Mouse (Mus musculus): ENCODE data around the gene D8Ertd738e. TPM values are rescaled to one million over a fixed set of nuclear protein-coding genes. Genes with fewer than 3 reads are reported as not detected.
A peak's percentile ranks its signal among the peaks of the same experiment; 100 is the strongest.

The D8Ertd738e gene
- polyA plus RNA-seq, 1 experiment from 2014 or later = 280 TPM

- H3K4me3 ChIP-seq (replicated peaks) = peak overlapping the region; percentile 47
- peak overlapping the region; percentile 85 for H3K27ac ChIP-seq (replicated peaks)
- H3K36me3 ChIP-seq = no peaks in the 10 kb centered on the region
- H3K4me1 ChIP-seq = peaks cover 70% of the 10 kb centered on the region
- WGBS = 9% methylated on average over 45 of the region's 70 CpGs
- peak overlapping the region; percentile 77 for H3K4me2 ChIP-seq
- ATAC-seq (ENCODE audit: low FRiP score) = no peak
- H3K27me3 ChIP-seq (replicated peaks) = peaks cover 6% of the 10 kb centered on the region; the same call in 1 of the 2 replicates
- no peaks in the 10 kb centered on the region for H3K9me3 ChIP-seq (replicated peaks)
- H3K9ac ChIP-seq (replicated peaks) = peak overlapping the region; percentile 50
Measured at GRCm38 (mm10) chr8:84200652-84201544, 48.6 kb downstream of the D8Ertd738e start.

- H3K4me2 ChIP-seq = peak overlapping the region; percentile 77
- no peaks in the 10 kb centered on the region for H3K36me3 ChIP-seq
- 20% methylated on average over 8 of the region's 8 CpGs for WGBS
- peaks cover 70% of the 10 kb centered on the region for H3K4me1 ChIP-seq
- H3K9me3 ChIP-seq (replicated peaks) = no peaks in the 10 kb centered on the region
- peaks cover 6% of the 10 kb centered on the region; the same call in 1 of the 2 replicates for H3K27me3 ChIP-seq (replicated peaks)
- ATAC-seq (ENCODE audit: low FRiP score) = no peak
- peak overlapping the region; percentile 85 for H3K27ac ChIP-seq (replicated peaks)
- peak overlapping the region; percentile 47 for H3K4me3 ChIP-seq (replicated peaks)
- H3K9ac ChIP-seq (replicated peaks) = 0 out of 2 replicates have a peak overlapping the region, but pooled peaks have one; percentile 50
Measured at GRCm38 (mm10) chr8:84200126-84200555, 49.4 kb downstream of the D8Ertd738e start.

DNA sequence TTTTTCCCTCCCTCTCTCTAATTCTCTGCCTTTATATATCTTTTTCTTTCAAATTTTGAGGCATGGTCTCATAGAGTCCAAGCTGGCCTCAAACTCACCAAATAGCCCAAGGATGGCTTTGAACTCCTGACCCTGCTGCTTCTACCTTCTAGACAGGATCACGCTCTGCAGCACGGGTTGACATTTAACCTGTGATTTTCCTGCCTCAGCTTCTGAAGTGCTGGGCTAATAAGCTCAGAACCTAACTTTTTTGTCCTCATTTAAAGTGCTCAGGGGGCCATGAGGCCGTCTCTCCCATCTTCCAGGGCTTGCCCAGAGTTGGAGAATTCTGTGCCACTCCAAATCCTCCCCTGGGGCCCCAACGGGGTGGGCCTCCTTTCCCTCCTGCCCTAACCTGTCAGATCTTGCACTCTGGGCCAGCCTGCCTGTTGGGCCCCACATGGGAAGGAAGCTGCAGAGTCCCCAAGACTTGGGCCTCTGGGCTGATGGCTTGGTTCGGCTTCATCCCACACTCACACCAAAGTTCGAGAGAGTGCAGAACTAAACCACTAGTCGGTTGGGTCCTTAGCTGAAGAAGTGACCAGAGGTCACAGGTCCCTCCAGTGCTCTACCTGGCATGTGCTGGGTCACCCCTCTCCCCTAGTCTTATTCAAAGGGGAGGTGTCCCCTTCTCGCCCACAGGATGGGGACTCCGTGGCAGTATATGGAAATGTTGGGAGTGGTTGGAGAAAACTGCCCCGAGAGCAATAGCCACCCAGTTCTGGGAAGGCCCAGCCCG lies 50.0 kb downstream of the D8Ertd738e start:
- ATAC-seq (ENCODE audit: low FRiP score) = no peak
- Histone ChIP-seq H3K9me3 (replicated peaks) (no peaks in the 10 kb centered on the region), H3K9ac (replicated peaks) (no peak overlapping the region), H3K36me3 (no peaks in the 10 kb centered on the region), H3K27me3 (replicated peaks) (peaks cover 6% of the 10 kb centered on the region; the same call in 1 of the 2 replicates), H3K27ac (replicated peaks) (peak overlapping the region; percentile 85), H3K4me1 (peaks cover 70% of the 10 kb centered on the region), H3K4me3 (replicated peaks) (no peak overlapping the region), H3K4me2 (peak overlapping the region; percentile 77; the same call in 1 of the 2 replicates)
- WGBS = 59% methylated on average over 11 of the region's 11 CpGs

GRCm38 (mm10) chr8:84198871-84199270 lies 50.6 kb downstream of the D8Ertd738e start:
- Histone ChIP-seq H3K36me3 (no peaks in the 10 kb centered on the region), H3K9me3 (replicated peaks) (no peaks in the 10 kb centered on the region), H3K27ac (replicated peaks) (peak overlapping the region; percentile 85), H3K4me1 (peaks cover 66% of the 10 kb centered on the region), H3K9ac (replicated peaks) (no peak overlapping the region), H3K4me3 (replicated peaks) (no peak overlapping the region), H3K4me2 (peak overlapping the region; percentile 79), H3K27me3 (replicated peaks) (peaks cover 6% of the 10 kb centered on the region; the same call in 1 of the 2 replicates)
- no peak for ATAC-seq (ENCODE audit: low FRiP score)
- WGBS = 21% methylated on average over 4 of the region's 4 CpGs

GRCm38 (mm10) chr8:84197922-84198774 lies 51.4 kb downstream of the D8Ertd738e start:
- Histone ChIP-seq H3K4me2 (peak overlapping the region; percentile 79), H3K4me3 (replicated peaks) (peak overlapping the region; percentile 49), H3K36me3 (no peaks in the 10 kb centered on the region), H3K4me1 (peaks cover 59% of the 10 kb centered on the region), H3K27ac (replicated peaks) (peak overlapping the region; percentile 85), H3K27me3 (replicated peaks) (peaks cover 6% of the 10 kb centered on the region; the same call in 1 of the 2 replicates), H3K9ac (replicated peaks) (peak overlapping the region; percentile 44), H3K9me3 (replicated peaks) (no peaks in the 10 kb centered on the region)
- 3% methylated on average over 30 of the region's 30 CpGs for WGBS
- peak; percentile 65 for ATAC-seq (ENCODE audit: low FRiP score)

GRCm38 (mm10) chr8:84197141-84197921 lies 52.2 kb downstream of the D8Ertd738e start:
- peak; percentile 52 for ATAC-seq (ENCODE audit: low FRiP score)
- H3K4me2 ChIP-seq = peak overlapping the region; percentile 79
- H3K36me3 ChIP-seq = no peaks in the 10 kb centered on the region
- peak overlapping the region; percentile 49 for H3K4me3 ChIP-seq (replicated peaks)
- peak overlapping the region; percentile 44 for H3K9ac ChIP-seq (replicated peaks)
- peak overlapping the region; percentile 85 for H3K27ac ChIP-seq (replicated peaks)
- peaks cover 6% of the 10 kb centered on the region; the same call in 1 of the 2 replicates for H3K27me3 ChIP-seq (replicated peaks)
- no peaks in the 10 kb centered on the region for H3K9me3 ChIP-seq (replicated peaks)
- H3K4me1 ChIP-seq = peaks cover 58% of the 10 kb centered on the region
- 3% methylated on average over 42 of the region's 43 CpGs for WGBS

MicroRNAs within 50 kb of the gene (microRNA counts, 519-probe panel; counts per million panel counts)
- microRNA mmu-miR-23a (3,309 counts per million, percentile 81 among the panel's probes with 10 or more counts), microRNA mmu-miR-27a (3,457 counts per million, percentile 84 among the panel's probes with 10 or more counts)

Small RNAs within 50 kb of the gene (microRNA-seq; reads per million reads assigned to microRNA genes)
- gene Mir23a = 3,907 reads per million, percentile 91 among the genes with 10 or more reads in this experiment
- gene Mir24-2 = not detected
- 51.1 reads per million, percentile 44 among the genes with 10 or more reads in this experiment for gene Mir27a
- gene Mir3074-2 = not detected

Other genes with a start within 250 kb of the D8Ertd738e start
- 0.82 and 1.2 TPM in 2 replicates for gene 1700067K01Rik, start 248.2 kb downstream of the D8Ertd738e start, polyA plus RNA-seq (2015; fragmentation: Nextera tagmentation; extraction: Ambion mirVana)
- gene 2210011C24Rik, start 237.5 kb downstream of the D8Ertd738e start, polyA plus RNA-seq (2015; fragmentation: Nextera tagmentation; extraction: Ambion mirVana) = 0.69 and 1.6 TPM in 2 replicates
- 14.1 and 17.0 TPM in 2 replicates for gene Palm3, start 228.2 kb downstream of the D8Ertd738e start, polyA plus RNA-seq (2015; fragmentation: Nextera tagmentation; extraction: Ambion mirVana)
- 0.37 and 1.7 TPM in 2 replicates for gene Il27ra, start 207.1 kb downstream of the D8Ertd738e start, polyA plus RNA-seq (2015; fragmentation: Nextera tagmentation; extraction: Ambion mirVana)
- 1.0 and 1.4 TPM in 2 replicates for gene Rln3, start 204.7 kb downstream of the D8Ertd738e start, polyA plus RNA-seq (2015; fragmentation: Nextera tagmentation; extraction: Ambion mirVana)
- 1.4 and 1.8 TPM in 2 replicates for gene Gm10643, start 184.6 kb downstream of the D8Ertd738e start, polyA plus RNA-seq (2015; fragmentation: Nextera tagmentation; extraction: Ambion mirVana)
- gene Rfx1, start 182.9 kb downstream of the D8Ertd738e start, polyA plus RNA-seq (2015; fragmentation: Nextera tagmentation; extraction: Ambion mirVana) = 8.7 and 9.5 TPM in 2 replicates
- gene Dcaf15, start 145.0 kb downstream of the D8Ertd738e start, polyA plus RNA-seq (2015; fragmentation: Nextera tagmentation; extraction: Ambion mirVana) = 18.5 and 21.6 TPM in 2 replicates
- gene Podnl1, start 123.7 kb downstream of the D8Ertd738e start, polyA plus RNA-seq (2015; fragmentation: Nextera tagmentation; extraction: Ambion mirVana) = 0.47 and 0.49 TPM in 2 replicates
- 41.3 and 43.7 TPM in 2 replicates for gene Cc2d1a, start 101.8 kb downstream of the D8Ertd738e start, polyA plus RNA-seq (2015; fragmentation: Nextera tagmentation; extraction: Ambion mirVana)
- 2.0 and 2.6 TPM in 2 replicates for gene 4930432K21Rik, start 101.7 kb downstream of the D8Ertd738e start, polyA plus RNA-seq (2015; fragmentation: Nextera tagmentation; extraction: Ambion mirVana)
- gene Nanos3, start 64.5 kb downstream of the D8Ertd738e start, polyA plus RNA-seq (2015; fragmentation: Nextera tagmentation; extraction: Ambion mirVana) = 7.4 and 11.9 TPM in 2 replicates
- 14.8 and 16.0 TPM in 2 replicates for gene Zswim4, start 12.7 kb downstream of the D8Ertd738e start, polyA plus RNA-seq (2015; fragmentation: Nextera tagmentation; extraction: Ambion mirVana)
- gene Mri1, start 7.6 kb upstream of the D8Ertd738e start, polyA plus RNA-seq (2015; fragmentation: Nextera tagmentation; extraction: Ambion mirVana) = 51.5 and 58.8 TPM in 2 replicates
- gene Ccdc130, start 20.7 kb upstream of the D8Ertd738e start, polyA plus RNA-seq (2015; fragmentation: Nextera tagmentation; extraction: Ambion mirVana) = 22.1 and 23.0 TPM in 2 replicates
- gene Cacna1a, start 138.7 kb upstream of the D8Ertd738e start, polyA plus RNA-seq (2015; fragmentation: Nextera tagmentation; extraction: Ambion mirVana) = 18.3 and 23.6 TPM in 2 replicates